Mouse (Mus musculus) lung, postnatal 0 days (tissue): ENCODE results near the gene Dusp5. TPM values are rescaled to one million over a fixed set of nuclear protein-coding genes. Genes with fewer than 3 reads are reported as not detected.

Source experiments
- ATAC-seq: fragments of 200-750 bp; cut with Nextera tagmentation; 2 replicates; pipeline ENCODE4 v1.8.0; 2017; ENCODE audit warnings: moderate library complexity
- DNase-seq: peaks from one replicate; pipeline ENCODE4 v3.0.0-alpha.2; 2016; ENCODE audit warnings: low spot score
- H3K27ac ChIP-seq: fragments of 300-500 bp; sonication (generic); 2 replicates; pipeline ENCODE4 v1.5.1; 2014; ENCODE audit warnings: antibody characterized with exemption, mild to moderate bottlenecking, low read length, mixed read lengths
- H3K27me3 ChIP-seq: fragments of 300-500 bp; sonication (generic); replicated peaks from 2 replicates; pipeline ENCODE4 v1.6.1; 2014; ENCODE audit warnings: low read length, mixed read lengths; ENCODE audit not compliant: insufficient read depth
- H3K36me3 ChIP-seq: fragments of 300-500 bp; sonication (generic); 2 replicates; pipeline ENCODE4 v1.6.1; 2014; ENCODE audit warnings: low read length, mixed read lengths; ENCODE audit not compliant: insufficient read depth
- H3K4me1 ChIP-seq: fragments of 300-500 bp; sonication (generic); 2 replicates; pipeline ENCODE4 v1.6.1; 2014; ENCODE audit warnings: antibody characterized with exemption, low read depth, low read length, mixed read lengths; ENCODE audit not compliant: insufficient read depth
- H3K4me2 ChIP-seq: fragments of 300-500 bp; sonication (generic); replicated peaks from 2 replicates; pipeline ENCODE4 v1.6.1; 2014; ENCODE audit warnings: low read depth, mild to moderate bottlenecking, low read length, moderate library complexity, mixed read lengths
- H3K4me3 ChIP-seq: fragments of 300-500 bp; sonication (generic); 2 replicates; pipeline ENCODE4 v1.5.1; 2014; ENCODE audit warnings: low read depth, low read length
- H3K9ac ChIP-seq: fragments of 300-500 bp; sonication (generic); replicated peaks from 2 replicates; pipeline ENCODE4 v1.6.1; 2014; ENCODE audit warnings: low read depth, mild to moderate bottlenecking
- H3K9me3 ChIP-seq: fragments of 300-500 bp; sonication (generic); 2 replicates; pipeline ENCODE4 v1.6.1; 2016; ENCODE audit warnings: low read length, mixed read lengths
- CTCF ChIP-seq: IDR thresholded peaks from 2 replicates; pipeline ENCODE4 v1.5.1; 2016; ENCODE audit warnings: antibody characterized with exemption, mild to moderate bottlenecking
- EP300 ChIP-seq: IDR thresholded peaks from 2 replicates; pipeline ENCODE4 v1.6.1; 2016; ENCODE audit warnings: antibody characterized with exemption, mild to moderate bottlenecking, control low read depth
- WGBS: fragments of 180-500 bp; shearing (Covaris S2); extraction: QIAGEN DNeasy Blood & Tissue Kit; methylation state at CpG from one replicate; pipeline ENCODE4 v1.1.7; 2014; 5-methylcytosine and 5-hydroxymethylcytosine counted together
- polyA plus RNA-seq: library from polyadenylated mRNA; unstranded; fragments of >200 nt; fragmentation: Nextera tagmentation; extraction: Ambion mirVana; gene quantifications from 2 replicates; pipeline ENCODE4 v1.2.1, GENCODE M21; 2015

The Dusp5 gene
- polyA plus RNA-seq, 1 experiment from 2014 or later: 10.6 TPM

GRCm38 (mm10) chr19:53567864-53568263 is 39.0 kb downstream of the Dusp5 start:
- Histone ChIP-seq H3K4me3 (no peak overlapping the region), H3K9me3 (no peaks in the 10 kb centered on the region; the same call in 1 of the 2 replicates), H3K9ac (no peak overlapping the region), H3K4me1 (no peaks in the 10 kb centered on the region), H3K27ac (no peak overlapping the region), H3K4me2 (no peak overlapping the region), H3K36me3 (no peaks in the 10 kb centered on the region), H3K27me3 (no peaks in the 10 kb centered on the region)
- no peak for ATAC-seq
- no peak for DNase-seq
- TF ChIP-seq EP300 (no peak), CTCF (no peak)
- 60% methylated on average over 10 of the region's 11 CpGs for WGBS

- ATAC-seq (no peak), DNase-seq (no peak)
- Histone ChIP-seq H3K4me3 (no peak overlapping the region), H3K27me3 (no peaks in the 10 kb centered on the region), H3K4me2 (no peak overlapping the region), H3K9me3 (no peaks in the 10 kb centered on the region; the same call in 1 of the 2 replicates), H3K27ac (no peak overlapping the region), H3K36me3 (no peaks in the 10 kb centered on the region), H3K9ac (no peak overlapping the region), H3K4me1 (no peaks in the 10 kb centered on the region)
- WGBS: 72% methylated on average over 3 of the region's 3 CpGs
- TF ChIP-seq CTCF: no peak
- no peak for TF ChIP-seq EP300
Observed at GRCm38 (mm10) chr19:53568553-53568952, 39.6 kb downstream of the Dusp5 start.

GRCm38 (mm10) chr19:53571056-53571455 is 42.1 kb downstream of the Dusp5 start:
- Histone ChIP-seq H3K27me3 (no peaks in the 10 kb centered on the region), H3K4me2 (no peak overlapping the region), H3K9me3 (no peaks in the 10 kb centered on the region; the same call in 1 of the 2 replicates), H3K27ac (no peak overlapping the region), H3K4me1 (no peaks in the 10 kb centered on the region), H3K9ac (no peak overlapping the region), H3K4me3 (no peak overlapping the region), H3K36me3 (no peaks in the 10 kb centered on the region)
- ATAC-seq (no peak), DNase-seq (no peak)
- 69% methylated on average over 4 of the region's 4 CpGs for WGBS
- TF ChIP-seq EP300: no peak
- no peak for TF ChIP-seq CTCF

GRCm38 (mm10) chr19:53571501-53572428 is 42.9 kb downstream of the Dusp5 start:
- Histone ChIP-seq H3K4me3 (no peak overlapping the region), H3K4me1 (no peaks in the 10 kb centered on the region), H3K4me2 (no peak overlapping the region), H3K9ac (no peak overlapping the region), H3K36me3 (no peaks in the 10 kb centered on the region), H3K27me3 (no peaks in the 10 kb centered on the region), H3K27ac (no peak overlapping the region), H3K9me3 (no peaks in the 10 kb centered on the region; the same call in 1 of the 2 replicates)
- ATAC-seq: no peak
- DNase-seq: no peak
- 59% methylated on average over 18 of the region's 18 CpGs for WGBS
- TF ChIP-seq CTCF (no peak), EP300 (no peak)

DNA sequence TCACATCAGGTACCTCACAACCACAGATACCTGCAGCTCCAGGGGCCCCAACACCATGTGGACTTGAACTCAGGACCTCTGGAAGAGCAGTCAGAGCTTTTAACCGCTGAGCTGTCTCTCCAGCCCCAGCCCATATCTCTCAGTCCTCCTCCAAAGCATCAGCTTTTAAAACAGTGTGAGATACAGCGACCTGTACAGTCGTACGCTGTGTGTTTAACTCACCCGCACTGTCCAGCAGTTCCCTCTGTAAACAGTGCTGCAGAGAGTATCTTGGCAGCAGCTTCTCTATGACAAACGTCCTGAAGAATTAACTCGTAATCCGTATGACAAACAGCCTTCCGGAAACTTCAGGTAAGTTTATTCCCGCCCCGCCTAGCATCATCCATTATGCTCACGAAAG is 43.7 kb downstream of the Dusp5 start:
- WGBS: 58% methylated on average over 12 of the region's 12 CpGs
- TF ChIP-seq CTCF: no peak
- no peak for TF ChIP-seq EP300
- no peak for ATAC-seq
- DNase-seq: no peak
- Histone ChIP-seq H3K9me3 (no peaks in the 10 kb centered on the region), H3K27me3 (no peaks in the 10 kb centered on the region), H3K36me3 (no peaks in the 10 kb centered on the region), H3K4me2 (no peak overlapping the region), H3K4me1 (no peaks in the 10 kb centered on the region), H3K9ac (no peak overlapping the region), H3K27ac (no peak overlapping the region), H3K4me3 (no peak overlapping the region)

DNA sequence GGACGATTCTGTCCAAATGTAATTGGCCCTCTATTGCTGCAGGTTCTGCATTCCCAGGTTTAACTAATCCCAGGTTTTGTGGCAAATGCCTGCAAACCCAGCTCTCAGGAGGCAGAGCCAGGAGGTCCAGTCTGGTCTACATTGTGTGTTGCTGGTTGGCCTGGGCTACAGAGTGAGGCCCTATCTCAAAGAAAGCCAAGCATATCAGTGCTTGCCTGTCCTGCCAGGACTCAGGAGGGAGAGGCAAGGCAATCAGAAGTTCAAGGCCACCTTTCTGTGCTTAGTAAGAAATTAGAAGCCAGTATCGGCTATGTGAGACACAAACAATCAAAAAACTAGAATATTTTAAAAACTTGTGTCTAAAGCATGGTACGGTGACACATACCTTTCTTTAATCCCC is 44.2 kb downstream of the Dusp5 start:
- Histone ChIP-seq H3K4me2 (no peak overlapping the region), H3K9ac (no peak overlapping the region), H3K4me3 (no peak overlapping the region), H3K27ac (no peak overlapping the region), H3K36me3 (no peaks in the 10 kb centered on the region), H3K9me3 (no peaks in the 10 kb centered on the region), H3K27me3 (no peaks in the 10 kb centered on the region), H3K4me1 (no peaks in the 10 kb centered on the region)
- no peak for ATAC-seq
- TF ChIP-seq EP300 (no peak), CTCF (no peak)
- 93% methylated on average over 3 of the region's 3 CpGs for WGBS
- DNase-seq: no peak
